Mouse (Mus musculus) kidney, embryonic 15.5 days (tissue): ENCODE results near the gene Coasy. TPM values are rescaled to one million over a fixed set of nuclear protein-coding genes. Genes with fewer than 3 reads are reported as not detected.
A peak's percentile ranks its signal among the peaks of the same experiment; 100 is the strongest.
"Not testable (repeated sequence)": the region's sequence is repeated elsewhere in the genome, so short reads cannot be mapped to it uniquely, and the experiment has no call there.

Source experiments
- ATAC-seq: fragments of 200-750 bp; cut with Nextera tagmentation; replicated peaks from 2 replicates; pipeline ENCODE4 v1.8.0; 2017; ENCODE audit warnings: moderate TSS enrichment; ENCODE audit not compliant: low FRiP score
- H3K27ac ChIP-seq: fragments of 300-500 bp; sonication (generic); 2 replicates; pipeline ENCODE4 v1.5.1; 2015; ENCODE audit warnings: mild to moderate bottlenecking, inconsistent platforms
- H3K27me3 ChIP-seq: fragments of 300-500 bp; sonication (generic); 2 replicates; pipeline ENCODE4 v1.6.1; 2015; ENCODE audit warnings: inconsistent platforms
- H3K36me3 ChIP-seq: fragments of 300-500 bp; sonication (generic); 2 replicates; pipeline ENCODE4 v1.6.1; 2015; ENCODE audit warnings: inconsistent platforms
- H3K4me1 ChIP-seq: fragments of 300-500 bp; sonication (generic); 2 replicates; pipeline ENCODE4 v1.6.1; 2015; ENCODE audit warnings: inconsistent platforms
- H3K4me2 ChIP-seq: fragments of 300-500 bp; sonication (generic); 2 replicates; pipeline ENCODE4 v1.6.1; 2015; ENCODE audit warnings: moderate library complexity, mild to moderate bottlenecking, inconsistent platforms
- H3K4me3 ChIP-seq: fragments of 300-500 bp; sonication (generic); replicated peaks from 2 replicates; pipeline ENCODE4 v1.5.1; 2015; ENCODE audit warnings: mild to moderate bottlenecking, inconsistent platforms
- H3K9ac ChIP-seq: fragments of 300-500 bp; sonication (generic); 2 replicates; pipeline ENCODE4 v1.6.1; 2015; ENCODE audit warnings: mild to moderate bottlenecking, inconsistent platforms
- H3K9me3 ChIP-seq: fragments of 300-500 bp; sonication (generic); replicated peaks from 2 replicates; pipeline ENCODE4 v1.6.1; 2016; ENCODE audit warnings: inconsistent platforms
- WGBS: fragments of 180-500 bp; shearing (Covaris S2); methylation state at CpG from one replicate; pipeline ENCODE4 v1.1.7; 2015; ENCODE audit warnings: mixed read lengths; 5-methylcytosine and 5-hydroxymethylcytosine counted together
- polyA plus RNA-seq: library from polyadenylated mRNA; unstranded; fragments of >200 nt; fragmentation: Nextera tagmentation; extraction: Ambion mirVana; gene quantifications from 2 replicates; pipeline ENCODE4 v1.2.1, GENCODE M21; 2015

Gene Coasy
- polyA plus RNA-seq, 1 experiment from 2014 or later, result 46.3 TPM

GRCm38 (mm10) chr11:101125008-101125407 is 42.6 kb downstream of the Coasy start:
- H3K9ac ChIP-seq, H3K4me3 ChIP-seq, H3K27ac ChIP-seq, H3K27me3 ChIP-seq, H3K4me2 ChIP-seq, H3K9me3 ChIP-seq, ATAC-seq: not testable (repeated sequence)
- H3K36me3 ChIP-seq, result peaks cover 48% of the 10 kb centered on the region
- WGBS, result 98% methylated on average over 9 of the region's 9 CpGs
- H3K4me1 ChIP-seq, result peaks cover 13% of the 10 kb centered on the region

- ATAC-seq, result no peak
- Histone ChIP-seq H3K4me3 (no peak overlapping the region), H3K9ac (no peak overlapping the region), H3K4me1 (peaks cover 6% of the 10 kb centered on the region), H3K27ac (no peak overlapping the region), H3K4me2 (no peak overlapping the region), H3K27me3 (no peaks in the 10 kb centered on the region), H3K9me3 (no peaks in the 10 kb centered on the region; the same call in 1 of the 2 replicates), H3K36me3 (peaks cover 45% of the 10 kb centered on the region)
- 100% methylated on average over 1 of the region's 1 CpGs for WGBS
Measured at GRCm38 (mm10) chr11:101127075-101127474, 44.7 kb downstream of the Coasy start.

GRCm38 (mm10) chr11:101128996-101129577 is 46.7 kb downstream of the Coasy start:
- 84% methylated on average over 11 of the region's 11 CpGs for WGBS
- H3K9me3 ChIP-seq, result no peaks in the 10 kb centered on the region; the same call in 1 of the 2 replicates
- ATAC-seq, result no peak
- peaks cover 25% of the 10 kb centered on the region for H3K36me3 ChIP-seq
- peaks cover 6% of the 10 kb centered on the region for H3K4me1 ChIP-seq
- no peak overlapping the region for H3K4me2 ChIP-seq
- no peak overlapping the region for H3K4me3 ChIP-seq
- no peaks in the 10 kb centered on the region for H3K27me3 ChIP-seq
- no peak overlapping the region for H3K9ac ChIP-seq
- H3K27ac ChIP-seq, result no peak overlapping the region

- Histone ChIP-seq H3K4me2 (no peak overlapping the region), H3K9me3 (no peaks in the 10 kb centered on the region; the same call in 1 of the 2 replicates), H3K36me3 (peaks cover 18% of the 10 kb centered on the region), H3K9ac (no peak overlapping the region), H3K4me1 (peaks cover 9% of the 10 kb centered on the region), H3K27ac (no peak overlapping the region), H3K4me3 (no peak overlapping the region), H3K27me3 (no peaks in the 10 kb centered on the region)
- ATAC-seq, result no peak
- 38% methylated on average over 18 of the region's 18 CpGs for WGBS
Measured at GRCm38 (mm10) chr11:101130056-101130756, 47.8 kb downstream of the Coasy start.

GRCm38 (mm10) chr11:101131187-101131586 is 48.8 kb downstream of the Coasy start:
- 83% methylated on average over 2 of the region's 2 CpGs for WGBS
- H3K27me3 ChIP-seq, result no peaks in the 10 kb centered on the region

GRCm38 (mm10) chr11:101131701-101132100 is 49.3 kb downstream of the Coasy start:
- Histone ChIP-seq H3K27me3 (no peaks in the 10 kb centered on the region), H3K4me2 (no peak overlapping the region), H3K9ac (no peak overlapping the region), H3K27ac (no peak overlapping the region), H3K36me3 (peaks cover 3% of the 10 kb centered on the region), H3K9me3 (no peaks in the 10 kb centered on the region; the same call in 1 of the 2 replicates), H3K4me1 (peaks cover 9% of the 10 kb centered on the region), H3K4me3 (no peak overlapping the region)
- ATAC-seq, result no peak
- WGBS, result 89% methylated on average over 6 of the region's 6 CpGs

More at GRCm38 (mm10) chr11:101131187-101131586, 48.8 kb downstream of the Coasy start:
- Histone ChIP-seq H3K9ac (no peak overlapping the region), H3K4me1 (peaks cover 9% of the 10 kb centered on the region), H3K4me2 (no peak overlapping the region), H3K9me3 (no peaks in the 10 kb centered on the region; the same call in 1 of the 2 replicates), H3K4me3 (no peak overlapping the region), H3K36me3 (peaks cover 8% of the 10 kb centered on the region), H3K27ac (no peak overlapping the region)
- ATAC-seq, result no peak

- H3K4me1 ChIP-seq, result peaks cover 9% of the 10 kb centered on the region
- no peaks in the 10 kb centered on the region; the same call in 1 of the 2 replicates for H3K9me3 ChIP-seq
- no peak overlapping the region for H3K9ac ChIP-seq
- 52% methylated on average over 12 of the region's 12 CpGs for WGBS
- H3K36me3 ChIP-seq, result no peaks in the 10 kb centered on the region
- ATAC-seq, result no peak
- H3K27me3 ChIP-seq, result no peaks in the 10 kb centered on the region
- no peak overlapping the region for H3K4me3 ChIP-seq
- no peak overlapping the region for H3K4me2 ChIP-seq
- H3K27ac ChIP-seq, result 0 out of 2 replicates have a peak overlapping the region, but pooled peaks have one; percentile 5
Measured at GRCm38 (mm10) chr11:101133037-101133436, 50.7 kb downstream of the Coasy start.

GRCm38 (mm10) chr11:101134217-101134865 is 52.0 kb downstream of the Coasy start:
- H3K27me3 ChIP-seq, result no peaks in the 10 kb centered on the region
- peaks cover 20% of the 10 kb centered on the region for H3K4me1 ChIP-seq
- H3K9ac ChIP-seq, result no peak overlapping the region
- WGBS, result 57% methylated on average over 13 of the region's 13 CpGs
- no peaks in the 10 kb centered on the region for H3K36me3 ChIP-seq
- H3K4me3 ChIP-seq, result no peak overlapping the region
- ATAC-seq, result no peak
- no peak overlapping the region for H3K27ac ChIP-seq
- no peaks in the 10 kb centered on the region; the same call in 1 of the 2 replicates for H3K9me3 ChIP-seq
- H3K4me2 ChIP-seq, result no peak overlapping the region

Other genes starting within 250 kb of the Coasy start
- 19.6 and 19.9 TPM in 2 replicates for gene Stat5b, start 231.8 kb upstream of the Coasy start, polyA plus RNA-seq
- 3.1 and 3.7 TPM in 2 replicates for gene Stat5a, start 223.2 kb upstream of the Coasy start, polyA plus RNA-seq
- gene Stat3, start 143.0 kb upstream of the Coasy start, polyA plus RNA-seq, result 44.8 and 45.1 TPM in 2 replicates
- 131 and 150 TPM in 2 replicates for gene Cavin1, start 111.7 kb upstream of the Coasy start, polyA plus RNA-seq
- 36.1 and 46.0 TPM in 2 replicates for gene Atp6v0a1, start 73.1 kb upstream of the Coasy start, polyA plus RNA-seq
- gene Naglu, start 12.6 kb upstream of the Coasy start, polyA plus RNA-seq, result 16.8 TPM in 2 replicates
- gene Hsd17b1, start 4.2 kb upstream of the Coasy start, polyA plus RNA-seq, result 0.19 and 0.24 TPM in 2 replicates
- 44.9 and 46.9 TPM in 2 replicates for gene Mlx, start 4.7 kb downstream of the Coasy start, polyA plus RNA-seq
- 37.3 and 38.0 TPM in 2 replicates for gene Psmc3ip, start 12.9 kb downstream of the Coasy start, polyA plus RNA-seq
- gene Retreg3, start 37.3 kb downstream of the Coasy start, polyA plus RNA-seq, result 21.3 and 24.5 TPM in 2 replicates
- 86.3 and 99.6 TPM in 2 replicates for gene Tubg1, start 37.4 kb downstream of the Coasy start, polyA plus RNA-seq
- 3.8 and 4.2 TPM in 2 replicates for gene Tubg2, start 73.3 kb downstream of the Coasy start, polyA plus RNA-seq
- gene Cntnap1, start 88.0 kb downstream of the Coasy start, polyA plus RNA-seq, result 1.9 and 2.0 TPM in 2 replicates
- gene Plekhh3, start 88.8 kb downstream of the Coasy start, polyA plus RNA-seq, result 17.0 and 18.6 TPM in 2 replicates
- 0.78 and 0.82 TPM in 2 replicates for gene Ccr10, start 92.9 kb downstream of the Coasy start, polyA plus RNA-seq
- gene Ezh1, start 143.9 kb downstream of the Coasy start, polyA plus RNA-seq, result 22.9 and 27.0 TPM in 2 replicates
- 220 and 232 TPM in 2 replicates for gene Ramp2, start 163.5 kb downstream of the Coasy start, polyA plus RNA-seq
- gene Vps25, start 171.1 kb downstream of the Coasy start, polyA plus RNA-seq, result 135 and 147 TPM in 2 replicates
- 25.5 and 27.2 TPM in 2 replicates for gene Wnk4, start 178.0 kb downstream of the Coasy start, polyA plus RNA-seq
- gene Cntd1, start 196.4 kb downstream of the Coasy start, polyA plus RNA-seq, result 1.6 and 3.1 TPM in 2 replicates
- 185 and 195 TPM in 2 replicates for gene Coa3, start 196.5 kb downstream of the Coasy start, polyA plus RNA-seq
- 162 and 166 TPM in 2 replicates for gene Becn1, start 219.7 kb downstream of the Coasy start, polyA plus RNA-seq
- gene Psme3, start 233.6 kb downstream of the Coasy start, polyA plus RNA-seq, result 153 and 156 TPM in 2 replicates
- gene Aoc2, start 242.5 kb downstream of the Coasy start, polyA plus RNA-seq, result 1.7 and 2.0 TPM in 2 replicates
- 0.57 and 0.97 TPM in 2 replicates for gene Aoc3, start 248.0 kb downstream of the Coasy start, polyA plus RNA-seq